Mouse (Mus musculus) ES-E14 (cell line): ENCODE results near the gene Tmem132b.

Experiments
- MAFK ChIP-seq: IDR thresholded peaks from 2 replicates; pipeline ENCODE4 v1.6.1; 2014; ENCODE audit warnings: mild to moderate bottlenecking, low read depth, low read length, inconsistent platforms; ENCODE audit not compliant: insufficient read depth
- ZC3H11A ChIP-seq: IDR thresholded peaks from 2 replicates; pipeline ENCODE4 v1.6.1; 2012; ENCODE audit warnings: low read depth, mild to moderate bottlenecking, inconsistent platforms, low read length, borderline replicate concordance

GRCm38 (mm10) chr5:125683491-125683890, 151.9 kb downstream of the Tmem132b start:
- TF ChIP-seq MAFK (no peak), ZC3H11A (no peak)
